Mouse (Mus musculus) heart, adult 2 months (tissue): ENCODE measurements around the gene Chil4. TPM values are rescaled to one million over a fixed set of nuclear protein-coding genes. Genes with fewer than 3 reads are reported as not detected.
"Not testable (repeated sequence)": the region's sequence is repeated elsewhere in the genome, so short reads cannot be mapped to it uniquely, and the experiment has no call there.

Experiments
- DNase-seq, 2 experiments: peaks; one replicate each; pipeline ENCODE4 v3.0.0; 2021
- H3K27ac ChIP-seq: fragments of 200-600 bp; 2 replicates; pipeline ENCODE4 v1.8.1; 2022
- H3K27me3 ChIP-seq: fragments of 200-500 bp; 2 replicates; pipeline ENCODE4 v1.6.1; 2012; ENCODE audit warnings: mild to moderate bottlenecking, low read length, inconsistent platforms, mixed read lengths; ENCODE audit not compliant: control insufficient read depth, insufficient read depth
- H3K36me3 ChIP-seq: fragments of 200-500 bp; 2 replicates; pipeline ENCODE4 v1.6.1; 2012; ENCODE audit warnings: low read length, inconsistent platforms; ENCODE audit not compliant: control insufficient read depth, insufficient read depth
- H3K4me1 ChIP-seq: fragments of 200-500 bp; 2 replicates; pipeline ENCODE4 v1.6.1; 2011; ENCODE audit warnings: low read length; ENCODE audit not compliant: control insufficient read depth, insufficient read depth
- H3K4me3 ChIP-seq: fragments of 200-600 bp; 2 replicates; pipeline ENCODE4 v1.8.1; 2022
- H3K79me2 ChIP-seq: fragments of 200-500 bp; replicated peaks from 2 replicates; pipeline ENCODE4 v1.6.1; 2012; ENCODE audit warnings: mild to moderate bottlenecking, inconsistent platforms, low read length, moderate library complexity, mixed read lengths; ENCODE audit not compliant: control insufficient read depth, insufficient read depth
- H3K9ac ChIP-seq: fragments of 200-500 bp; 2 replicates; pipeline ENCODE4 v1.6.1; 2012; ENCODE audit warnings: low read depth, mild to moderate bottlenecking, control low read depth, inconsistent platforms, low read length, mixed read lengths
- CTCF ChIP-seq: fragments of 200-600 bp; IDR thresholded peaks from 2 replicates; pipeline ENCODE4 v1.8.1; 2022; ENCODE audit warnings: antibody characterized with exemption, mild to moderate bottlenecking, moderate library complexity
- EP300 ChIP-seq: fragments of 200-500 bp; IDR thresholded peaks from 2 replicates; pipeline ENCODE4 v1.6.1; 2011; ENCODE audit warnings: low read depth, low read length, control low read depth; ENCODE audit not compliant: insufficient read depth
- POLR2A ChIP-seq: fragments of 200-500 bp; IDR thresholded peaks from 2 replicates; pipeline ENCODE4 v1.6.1; 2011; ENCODE audit warnings: mild to moderate bottlenecking, low read depth, low read length, control low read depth; ENCODE audit not compliant: insufficient read depth
- WGBS: fragments of 180-500 bp; shearing (Covaris S2); methylation state at CpG from one replicate; pipeline ENCODE4 v1.1.7; 2018; 5-methylcytosine and 5-hydroxymethylcytosine counted together
- intact Hi-C: fragments of 180-260 bp; cut with DNase I; formaldehyde crosslinking; loops from one replicate; pipeline ENCODE4 v1.15.1; 2025
- long read RNA-seq: library from polyadenylated mRNA; stranded (forward); transcript quantifications from one replicate; pipeline ENCODE4 v2.0.0, GENCODE M21; 2021
- polyA plus RNA-seq: library from polyadenylated mRNA; depleted of rRNA; stranded (reverse); fragments of >200 nt; gene quantifications from 2 replicates; pipeline ENCODE4 v1.2.3, GENCODE M21; 2012; rRNA removed
- total RNA-seq, 2 experiments: library from RNA; stranded (reverse); gene quantifications; 2 replicates each; pipeline ENCODE4 v1.2.3; 2021

Chil4 gene
- total RNA-seq (not detected), polyA plus RNA-seq (not detected in 2 replicates)
- long read RNA-seq = 0 reads

DNA sequence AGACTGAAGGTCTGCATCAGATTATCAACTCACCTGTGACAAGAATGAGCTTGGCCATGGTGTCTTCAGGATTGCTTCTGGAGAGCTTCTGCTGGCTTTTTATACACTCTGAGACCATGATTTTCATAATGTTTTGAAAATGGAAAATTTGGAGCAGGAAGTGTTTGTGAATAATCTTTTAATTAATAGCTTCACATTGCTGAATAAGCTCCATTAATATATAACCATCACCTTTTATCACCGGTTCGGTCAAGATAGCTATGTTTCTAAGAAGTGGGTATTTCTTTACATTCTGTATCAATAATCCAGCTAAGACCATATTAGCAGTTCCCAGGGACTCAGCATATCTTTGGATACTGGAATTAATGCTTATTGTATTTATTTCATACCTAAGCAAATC lies at the start of gene Chil4:
Chil4 (minus strand) TSS at position 101 of the 400 bp plus-strand sequence.
- H3K79me2 ChIP-seq = no peaks in the 10 kb centered on the region
- no peaks in the 10 kb centered on the region for H3K27me3 ChIP-seq
- no peak for DNase-seq
- TF ChIP-seq CTCF (no peak), POLR2A (no peak), EP300 (no peak)
- 87% methylated on average over 2 of the region's 2 CpGs for WGBS
- no peaks in the 10 kb centered on the region for H3K4me1 ChIP-seq
- H3K9ac ChIP-seq = no peak within 1 kb of the TSS
- H3K4me3 ChIP-seq = no peak within 1 kb of the TSS
- H3K27ac ChIP-seq = no peak within 1 kb of the TSS
- H3K36me3 ChIP-seq = no peaks in the 10 kb centered on the region
- intact Hi-C loops = no loop called here

- TF ChIP-seq EP300 (no peak), CTCF (no peak), POLR2A (no peak)
- H3K79me2 ChIP-seq = no peaks in the 10 kb centered on the region
- H3K4me3 ChIP-seq = no peak overlapping the region
- H3K27ac ChIP-seq = no peak overlapping the region
- no peak overlapping the region for H3K9ac ChIP-seq
- no peaks in the 10 kb centered on the region for H3K36me3 ChIP-seq
- WGBS = 66% methylated on average over 2 of the region's 2 CpGs
- intact Hi-C loops = no loop called here
- no peaks in the 10 kb centered on the region for H3K4me1 ChIP-seq
- no peaks in the 10 kb centered on the region for H3K27me3 ChIP-seq
- no peak for DNase-seq
These were observed 46.5 kb upstream of the Chil4 start for GRCm38 (mm10) chr3:106265854-106266253.

DNA sequence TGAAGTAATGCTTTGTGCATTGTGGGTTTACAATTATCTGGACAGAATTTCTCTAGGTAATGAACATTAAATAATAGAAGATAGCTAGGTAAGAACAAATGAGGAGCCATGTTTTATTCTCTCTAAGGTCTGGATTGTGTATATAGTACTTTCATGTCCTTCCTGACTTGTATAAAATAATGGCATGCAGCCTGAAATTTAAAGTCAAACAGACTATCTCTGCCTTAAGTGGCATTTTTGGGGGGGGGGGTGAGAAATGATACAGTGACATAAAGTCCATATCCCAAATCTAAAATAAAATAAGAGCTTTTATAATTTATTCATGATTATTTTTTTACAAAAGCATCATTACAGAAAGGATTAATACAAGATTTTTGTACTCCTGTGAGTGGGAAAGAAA lies 45.5 kb upstream of the Chil4 start:
- no peaks in the 10 kb centered on the region for H3K27me3 ChIP-seq
- H3K79me2 ChIP-seq = no peaks in the 10 kb centered on the region
- H3K27ac ChIP-seq = no peak overlapping the region
- intact Hi-C loops = no loop called here
- TF ChIP-seq EP300 = no peak
- no peak for TF ChIP-seq CTCF
- TF ChIP-seq POLR2A = no peak
- H3K4me3 ChIP-seq = no peak overlapping the region
- H3K4me1 ChIP-seq = no peaks in the 10 kb centered on the region
- DNase-seq = no peak
- H3K9ac ChIP-seq = no peak overlapping the region
- H3K36me3 ChIP-seq = no peaks in the 10 kb centered on the region

GRCm38 (mm10) chr3:106257076-106257475 lies 37.8 kb upstream of the Chil4 start:
- H3K9ac ChIP-seq, H3K27ac ChIP-seq, intact Hi-C loops, H3K4me1 ChIP-seq, DNase-seq, H3K27me3 ChIP-seq, H3K4me3 ChIP-seq, H3K36me3 ChIP-seq, H3K79me2 ChIP-seq: not testable (repeated sequence)
- WGBS = 78% methylated on average over 11 of the region's 11 CpGs

DNA sequence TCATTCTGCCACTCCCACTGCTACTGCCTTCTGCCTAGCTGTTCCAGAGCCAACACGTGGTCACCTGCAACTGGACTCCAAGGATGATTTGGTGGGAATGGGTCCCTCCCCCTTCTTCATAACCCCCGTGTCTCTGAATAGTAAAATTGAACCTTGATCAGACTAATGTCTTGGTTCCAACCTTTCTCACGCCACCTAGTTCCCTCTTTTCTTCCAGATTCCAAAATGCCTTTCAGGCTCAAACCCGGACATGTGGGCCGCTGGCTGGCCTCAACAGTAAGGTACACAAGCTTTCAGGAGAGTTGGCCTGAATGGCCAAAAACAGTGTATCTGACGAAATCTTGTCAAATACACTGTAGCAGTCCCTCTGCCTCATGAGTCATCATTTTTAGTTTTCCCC lies 33.4 kb upstream of the Chil4 start:
- Histone ChIP-seq H3K4me1 (no peaks in the 10 kb centered on the region), H3K4me3 (no peak overlapping the region), H3K27ac (no peak overlapping the region), H3K79me2 (no peaks in the 10 kb centered on the region), H3K27me3 (no peaks in the 10 kb centered on the region), H3K36me3 (no peaks in the 10 kb centered on the region), H3K9ac (no peak overlapping the region)
- TF ChIP-seq EP300 (no peak), POLR2A (no peak), CTCF (no peak)
- WGBS = 66% methylated on average over 6 of the region's 6 CpGs
- intact Hi-C loops = no loop called here
- DNase-seq = no peak

- H3K4me1 ChIP-seq, H3K4me3 ChIP-seq, intact Hi-C loops, H3K79me2 ChIP-seq, H3K27ac ChIP-seq, H3K9ac ChIP-seq, DNase-seq, H3K36me3 ChIP-seq, H3K27me3 ChIP-seq: not testable (repeated sequence)
- WGBS = 63% methylated on average over 5 of the region's 5 CpGs
These were observed 31.6 kb upstream of the Chil4 start for GRCm38 (mm10) chr3:106250763-106251399.

DNA sequence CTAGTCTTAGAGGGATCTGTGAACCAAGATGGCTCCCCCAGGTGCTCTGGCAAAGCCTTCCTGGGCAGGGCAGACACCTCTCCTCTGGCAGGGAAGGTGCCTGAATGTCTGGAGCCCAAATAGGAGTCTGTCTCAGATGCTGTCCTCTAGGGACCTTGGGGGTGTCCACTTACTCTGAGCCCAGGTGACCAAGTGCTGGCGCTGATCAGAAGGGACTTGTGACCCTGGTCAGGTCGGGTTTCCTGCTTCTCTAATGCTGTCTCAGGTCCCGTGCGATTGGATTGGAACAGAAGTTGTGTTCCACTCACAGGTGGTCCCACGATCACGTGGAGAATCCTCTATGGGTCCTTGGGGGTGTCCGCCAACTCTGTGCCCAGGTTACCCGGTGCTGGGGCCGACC lies 28.1 kb upstream of the Chil4 start:
- H3K4me1 ChIP-seq, H3K36me3 ChIP-seq, H3K9ac ChIP-seq, H3K27me3 ChIP-seq, H3K27ac ChIP-seq, DNase-seq, intact Hi-C loops, H3K79me2 ChIP-seq, H3K4me3 ChIP-seq: not testable (repeated sequence)
- 73% methylated on average over 9 of the region's 9 CpGs for WGBS

- H3K36me3 ChIP-seq, H3K27me3 ChIP-seq, DNase-seq, H3K4me1 ChIP-seq, intact Hi-C loops, H3K9ac ChIP-seq, H3K79me2 ChIP-seq, H3K27ac ChIP-seq, H3K4me3 ChIP-seq: not testable (repeated sequence)
- WGBS = 72% methylated on average over 1 of the region's 1 CpGs
These were observed 20.9 kb upstream of the Chil4 start for GRCm38 (mm10) chr3:106240210-106240609.
